Mouse (Mus musculus) liver, embryonic 12.5 days (tissue): ENCODE results near the gene Slc22a8. TPM values are rescaled to one million over a fixed set of nuclear protein-coding genes. Genes with fewer than 3 reads are reported as not detected.
A peak's percentile ranks its signal among the peaks of the same experiment; 100 is the strongest.

ENCODE experiments used
- ATAC-seq: fragments of 200-750 bp; cut with Nextera tagmentation; 2 replicates; pipeline ENCODE4 v1.8.0; 2017; ENCODE audit warnings: moderate number of reproducible peaks, mild to moderate bottlenecking, moderate library complexity
- H3K27ac ChIP-seq: fragments of 300-500 bp; sonication (generic); 2 replicates; pipeline ENCODE4 v1.5.1; 2016; ENCODE audit warnings: mild to moderate bottlenecking
- H3K27me3 ChIP-seq: fragments of 300-500 bp; sonication (generic); replicated peaks from 2 replicates; pipeline ENCODE4 v1.6.1; 2016; ENCODE audit warnings: mild to moderate bottlenecking, moderate library complexity
- H3K36me3 ChIP-seq: fragments of 300-500 bp; sonication (generic); 2 replicates; pipeline ENCODE4 v1.6.1; 2016; ENCODE audit warnings: mild to moderate bottlenecking, moderate library complexity
- H3K4me1 ChIP-seq: fragments of 300-500 bp; sonication (generic); 2 replicates; pipeline ENCODE4 v1.6.1; 2016
- H3K4me2 ChIP-seq: fragments of 300-500 bp; sonication (generic); 2 replicates; pipeline ENCODE4 v1.6.1; 2016; ENCODE audit warnings: mild to moderate bottlenecking, moderate library complexity
- H3K4me3 ChIP-seq: fragments of 300-500 bp; sonication (generic); 2 replicates; pipeline ENCODE4 v1.5.1; 2016; ENCODE audit warnings: mild to moderate bottlenecking, moderate library complexity
- H3K9ac ChIP-seq: fragments of 300-500 bp; sonication (generic); 2 replicates; pipeline ENCODE4 v1.6.1; 2016; ENCODE audit warnings: mild to moderate bottlenecking, moderate library complexity
- H3K9me3 ChIP-seq: fragments of 300-500 bp; sonication (generic); replicated peaks from 2 replicates; pipeline ENCODE4 v1.6.1; 2016; ENCODE audit warnings: mild to moderate bottlenecking, moderate library complexity
- WGBS: fragments of 180-500 bp; shearing (Covaris S2); methylation state at CpG from one replicate; pipeline ENCODE4 v1.1.7; 2016; ENCODE audit not compliant: insufficient replicate concordance; 5-methylcytosine and 5-hydroxymethylcytosine counted together
- polyA plus RNA-seq: library from polyadenylated mRNA; unstranded; fragments of >200 nt; fragmentation: Nextera tagmentation; extraction: Ambion mirVana; gene quantifications from 2 replicates; pipeline ENCODE4 v1.2.1, GENCODE M21; 2016

Gene Slc22a8
- polyA plus RNA-seq, 1 experiment from 2014 or later, result 1.7 TPM

DNA sequence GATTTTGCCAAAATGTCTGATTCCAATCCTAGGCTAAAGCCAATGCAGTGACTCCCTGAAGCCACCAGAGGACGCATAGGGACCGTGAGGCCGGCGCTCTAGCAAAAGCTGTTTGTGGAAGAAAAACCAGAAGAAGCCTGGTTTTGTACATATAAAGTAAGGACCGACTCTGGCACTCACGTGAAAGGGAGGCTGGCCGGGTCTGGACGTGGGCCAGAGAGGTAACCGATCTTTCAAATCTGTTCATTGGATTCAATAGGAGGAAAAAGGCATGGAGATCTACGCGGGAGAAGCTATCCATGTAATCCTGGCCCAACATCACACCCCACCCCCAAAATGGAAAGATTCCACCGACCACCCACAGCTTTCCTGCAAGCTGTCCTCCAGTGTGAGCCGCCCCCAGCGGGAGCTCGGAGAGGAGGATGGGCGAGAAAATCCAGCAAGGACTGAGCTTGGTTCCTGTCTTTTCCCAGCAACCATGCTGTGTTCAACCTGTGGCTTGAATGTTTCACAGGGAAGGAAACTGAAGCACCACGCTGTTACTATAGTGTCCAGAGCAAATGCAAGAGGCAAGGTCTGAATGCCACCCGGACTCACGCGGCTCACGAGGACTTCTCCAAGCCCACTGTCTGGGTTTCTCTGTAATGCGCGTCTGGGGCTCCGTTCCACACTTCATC is 12.6 kb upstream of the Slc22a8 start:
- Histone ChIP-seq H3K4me2 (peak overlapping the region; percentile 57), H3K4me1 (0 out of 2 replicates have a peak, but pooled peaks cover 2% of the 10 kb centered on the region), H3K9me3 (no peaks in the 10 kb centered on the region), H3K27me3 (no peaks in the 10 kb centered on the region), H3K4me3 (0 out of 2 replicates have a peak overlapping the region, but pooled peaks have one; percentile 18), H3K36me3 (no peaks in the 10 kb centered on the region), H3K27ac (no peak overlapping the region), H3K9ac (no peak overlapping the region)
- no peak for ATAC-seq
- WGBS, result 17% methylated on average over 24 of the region's 24 CpGs

DNA sequence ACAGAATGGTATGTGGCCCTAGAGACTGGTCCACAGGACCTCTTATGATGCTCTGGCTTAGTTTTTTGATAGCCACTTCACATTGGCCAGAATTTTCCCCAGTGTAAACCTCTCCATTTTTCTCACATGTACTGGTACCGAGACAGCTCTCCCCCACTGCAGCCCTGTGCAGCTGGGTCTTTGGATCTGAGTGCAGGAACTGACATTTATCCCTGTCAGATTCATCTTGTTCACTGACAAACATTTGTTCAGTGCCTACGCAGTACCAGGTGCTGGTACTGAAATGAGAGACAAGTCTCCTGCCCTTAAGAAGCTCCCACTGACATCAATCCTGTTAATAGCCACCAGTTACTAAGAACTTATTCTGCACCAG is 12.1 kb upstream of the Slc22a8 start:
- Histone ChIP-seq H3K27ac (no peak overlapping the region), H3K4me3 (no peak overlapping the region), H3K9ac (no peak overlapping the region), H3K4me2 (peak overlapping the region; percentile 57), H3K36me3 (no peaks in the 10 kb centered on the region), H3K4me1 (0 out of 2 replicates have a peak, but pooled peaks cover 2% of the 10 kb centered on the region), H3K9me3 (no peaks in the 10 kb centered on the region), H3K27me3 (no peaks in the 10 kb centered on the region)
- no peak for ATAC-seq
- 64% methylated on average over 2 of the region's 2 CpGs for WGBS

DNA sequence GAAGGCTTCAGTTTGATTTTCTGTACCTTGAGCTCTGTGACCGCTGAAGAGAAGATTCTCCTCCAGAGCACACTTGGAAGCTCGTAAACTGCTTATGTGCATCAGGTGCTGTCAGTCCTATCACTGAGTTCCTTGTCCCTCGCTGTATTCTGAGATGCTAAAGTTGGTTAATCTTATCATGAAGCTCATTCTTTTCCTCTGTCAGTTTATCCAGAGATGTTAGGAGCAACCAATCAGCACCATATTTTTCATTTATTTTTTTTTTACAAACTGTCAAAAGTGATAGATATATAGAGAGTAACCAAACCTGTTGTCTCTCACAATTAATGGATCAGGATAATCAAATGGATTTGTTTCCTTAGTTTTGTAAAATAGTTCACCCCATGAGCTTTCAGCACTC is 5.8 kb upstream of the Slc22a8 start:
- H3K9ac ChIP-seq, result no peak overlapping the region
- H3K4me1 ChIP-seq, result peaks cover 7% of the 10 kb centered on the region; the same call in 1 of the 2 replicates
- H3K4me2 ChIP-seq, result no peak overlapping the region
- no peak for ATAC-seq
- no peak overlapping the region for H3K27ac ChIP-seq
- no peaks in the 10 kb centered on the region for H3K36me3 ChIP-seq
- no peaks in the 10 kb centered on the region for H3K9me3 ChIP-seq
- no peaks in the 10 kb centered on the region for H3K27me3 ChIP-seq
- 28% methylated on average over 3 of the region's 3 CpGs for WGBS
- no peak overlapping the region for H3K4me3 ChIP-seq

DNA sequence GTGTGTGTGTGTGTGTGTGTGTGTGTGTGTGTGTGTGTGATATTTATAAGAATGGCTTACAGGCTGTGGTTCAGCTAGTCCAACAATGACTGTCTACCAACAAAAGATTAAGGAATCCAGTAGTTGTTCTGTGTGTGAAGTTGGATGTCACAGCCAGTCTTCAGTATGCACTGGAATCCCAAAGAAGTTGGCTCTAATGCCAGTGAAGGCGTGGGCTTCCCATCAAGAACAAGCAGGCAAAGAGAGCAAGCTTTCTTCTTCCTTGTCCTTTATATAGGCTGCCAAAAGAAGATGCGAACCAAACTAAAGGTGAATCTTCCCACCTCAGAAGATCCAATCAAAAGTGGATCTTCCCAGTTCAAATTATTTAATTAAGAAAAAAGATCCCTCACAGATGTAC is 5.2 kb upstream of the Slc22a8 start:
- H3K27me3 ChIP-seq, result no peaks in the 10 kb centered on the region
- H3K4me3 ChIP-seq, result no peak overlapping the region
- no peaks in the 10 kb centered on the region for H3K36me3 ChIP-seq
- no peak overlapping the region for H3K9ac ChIP-seq
- no peaks in the 10 kb centered on the region for H3K9me3 ChIP-seq
- WGBS, result 69% methylated on average over 2 of the region's 2 CpGs
- no peak overlapping the region for H3K4me2 ChIP-seq
- peaks cover 7% of the 10 kb centered on the region; the same call in 1 of the 2 replicates for H3K4me1 ChIP-seq
- no peak for ATAC-seq
- H3K27ac ChIP-seq, result no peak overlapping the region

DNA sequence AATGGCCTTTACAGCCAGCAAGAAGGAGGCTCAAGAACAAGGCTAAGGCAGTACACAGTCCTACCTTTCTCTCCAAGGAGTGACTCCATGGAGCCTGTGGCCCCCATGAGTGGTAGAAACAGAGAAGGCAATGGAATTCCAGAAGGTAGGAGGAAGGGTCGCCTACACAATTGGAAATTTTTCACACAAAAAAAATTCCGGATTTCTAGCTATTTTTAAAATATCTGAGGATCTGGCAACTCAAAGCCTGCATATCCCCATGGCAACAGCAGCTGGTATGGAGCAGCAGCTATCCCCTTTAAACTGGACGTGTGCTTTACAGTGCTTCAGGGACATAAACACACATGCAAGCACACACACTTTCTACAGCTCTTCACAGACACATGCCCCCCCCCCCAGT is 4.7 kb upstream of the Slc22a8 start:
- whole genome bisulfite sequencing, result 46% methylated on average over 3 of the region's 3 CpGs
- Histone ChIP-seq H3K4me2 (no peak overlapping the region), H3K27ac (no peak overlapping the region), H3K4me1 (peaks cover 7% of the 10 kb centered on the region; the same call in 1 of the 2 replicates), H3K9me3 (no peaks in the 10 kb centered on the region), H3K4me3 (no peak overlapping the region), H3K27me3 (no peaks in the 10 kb centered on the region), H3K36me3 (no peaks in the 10 kb centered on the region), H3K9ac (no peak overlapping the region)
- no peak for ATAC-seq

DNA sequence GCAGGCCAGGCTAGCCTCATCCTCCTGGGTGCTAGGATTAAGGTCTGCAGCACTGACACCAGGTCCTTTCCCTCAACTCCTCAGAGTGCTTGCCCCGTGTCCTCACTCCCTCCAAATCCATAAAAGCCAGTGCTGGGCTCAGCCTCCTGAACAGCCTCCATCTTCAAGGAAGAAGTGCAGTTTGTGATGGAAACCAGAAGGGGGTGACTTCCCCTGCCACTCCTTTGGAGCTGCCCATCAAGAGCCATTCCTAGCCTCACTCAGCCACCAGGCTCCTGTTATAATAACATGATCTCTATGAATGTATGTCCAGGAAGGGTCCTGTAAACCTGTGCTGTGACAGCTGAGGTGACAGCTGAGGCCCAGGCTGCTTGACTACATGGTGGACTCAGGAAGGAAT is 3.7 kb upstream of the Slc22a8 start:
- Histone ChIP-seq H3K9ac (no peak overlapping the region), H3K27me3 (no peaks in the 10 kb centered on the region), H3K36me3 (no peaks in the 10 kb centered on the region), H3K9me3 (no peaks in the 10 kb centered on the region), H3K4me2 (no peak overlapping the region), H3K4me1 (peaks cover 17% of the 10 kb centered on the region), H3K27ac (no peak overlapping the region), H3K4me3 (no peak overlapping the region)
- WGBS, result 50% methylated on average over 1 of the region's 1 CpGs
- ATAC-seq, result no peak

DNA sequence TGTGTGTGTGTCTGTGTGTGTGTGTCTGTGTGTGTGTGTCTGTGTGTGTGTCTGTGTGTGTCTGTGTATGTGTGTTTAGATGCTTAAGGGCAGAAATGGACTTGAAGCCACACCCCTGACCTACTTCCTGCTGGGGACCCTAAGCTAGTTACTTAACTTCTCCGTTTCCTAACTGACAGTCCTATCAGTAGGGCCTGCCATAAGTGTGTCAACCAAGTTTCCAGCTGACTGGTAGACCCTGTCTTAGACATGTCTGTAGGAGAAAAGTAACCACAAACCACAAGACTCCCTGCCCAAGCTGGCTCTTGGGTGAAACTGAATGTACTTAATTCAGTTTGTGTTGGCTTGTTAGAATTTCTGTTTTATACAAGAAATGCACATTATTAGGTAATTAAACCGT is 1.1 kb downstream of the Slc22a8 start:
- H3K4me3 ChIP-seq, result no peak overlapping the region
- H3K9ac ChIP-seq, result no peak overlapping the region
- H3K4me1 ChIP-seq, result peaks cover 33% of the 10 kb centered on the region
- H3K36me3 ChIP-seq, result no peaks in the 10 kb centered on the region
- no peak for ATAC-seq
- H3K9me3 ChIP-seq, result no peaks in the 10 kb centered on the region
- no peak overlapping the region for H3K27ac ChIP-seq
- H3K4me2 ChIP-seq, result no peak overlapping the region
- WGBS, result 25% methylated on average over 2 of the region's 2 CpGs
- H3K27me3 ChIP-seq, result peaks cover 11% of the 10 kb centered on the region; the same call in 1 of the 2 replicates

DNA sequence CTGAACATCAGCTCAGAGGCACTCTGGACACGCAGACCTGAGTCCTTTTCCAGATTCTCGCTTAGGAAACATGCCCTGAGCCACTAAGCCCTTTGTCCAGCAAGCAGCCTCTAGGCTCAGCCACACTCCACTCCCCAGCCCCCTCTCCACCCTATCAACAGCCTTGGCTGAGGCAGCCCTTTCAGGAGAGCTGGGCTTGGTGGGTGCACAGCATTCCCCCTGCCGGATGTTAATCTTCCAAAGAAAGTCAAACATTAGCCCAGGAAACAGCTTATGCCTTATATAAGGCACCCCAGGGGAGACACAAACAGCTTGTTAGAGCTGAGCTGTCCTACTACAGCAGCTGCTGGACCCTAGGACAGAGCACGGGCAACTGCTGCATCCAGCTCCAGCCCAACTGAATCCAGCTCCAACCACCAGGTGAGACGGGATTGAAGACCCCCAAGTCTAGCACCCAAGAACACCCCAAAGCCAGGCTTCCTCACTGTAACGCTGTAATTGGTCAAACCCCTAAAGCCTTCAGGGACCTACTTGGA is 1.9 kb downstream of the Slc22a8 start:
- H3K4me1 ChIP-seq, result peaks cover 33% of the 10 kb centered on the region
- no peak overlapping the region for H3K4me2 ChIP-seq
- no peak overlapping the region for H3K9ac ChIP-seq
- H3K4me3 ChIP-seq, result no peak overlapping the region
- ATAC-seq, result peak; percentile 58
- H3K9me3 ChIP-seq, result no peaks in the 10 kb centered on the region
- H3K36me3 ChIP-seq, result no peaks in the 10 kb centered on the region
- H3K27me3 ChIP-seq, result peaks cover 16% of the 10 kb centered on the region; the same call in 1 of the 2 replicates
- WGBS, result 46% methylated on average over 6 of the region's 6 CpGs
- H3K27ac ChIP-seq, result no peak overlapping the region; the same call in 1 of the 2 replicates

DNA sequence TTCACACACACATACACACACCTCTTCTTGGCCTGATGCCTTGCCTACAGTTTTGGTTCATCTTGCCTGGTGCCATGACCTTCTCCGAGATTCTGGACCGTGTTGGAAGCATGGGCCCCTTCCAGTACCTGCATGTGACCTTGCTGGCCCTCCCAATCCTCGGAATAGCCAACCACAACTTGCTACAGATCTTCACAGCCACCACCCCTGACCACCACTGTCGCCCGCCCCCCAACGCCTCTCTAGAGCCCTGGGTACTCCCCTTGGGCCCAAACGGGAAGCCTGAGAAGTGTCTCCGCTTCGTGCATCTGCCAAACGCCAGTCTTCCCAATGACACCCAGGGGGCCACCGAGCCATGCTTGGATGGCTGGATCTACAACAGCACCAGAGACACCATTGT is 2.8 kb downstream of the Slc22a8 start:
- Histone ChIP-seq H3K27ac (no peak overlapping the region), H3K27me3 (peaks cover 16% of the 10 kb centered on the region; the same call in 1 of the 2 replicates), H3K4me3 (no peak overlapping the region), H3K4me1 (peaks cover 30% of the 10 kb centered on the region), H3K4me2 (no peak overlapping the region), H3K9ac (no peak overlapping the region), H3K36me3 (no peaks in the 10 kb centered on the region), H3K9me3 (no peaks in the 10 kb centered on the region)
- 62% methylated on average over 11 of the region's 11 CpGs for WGBS
- no peak for ATAC-seq

DNA sequence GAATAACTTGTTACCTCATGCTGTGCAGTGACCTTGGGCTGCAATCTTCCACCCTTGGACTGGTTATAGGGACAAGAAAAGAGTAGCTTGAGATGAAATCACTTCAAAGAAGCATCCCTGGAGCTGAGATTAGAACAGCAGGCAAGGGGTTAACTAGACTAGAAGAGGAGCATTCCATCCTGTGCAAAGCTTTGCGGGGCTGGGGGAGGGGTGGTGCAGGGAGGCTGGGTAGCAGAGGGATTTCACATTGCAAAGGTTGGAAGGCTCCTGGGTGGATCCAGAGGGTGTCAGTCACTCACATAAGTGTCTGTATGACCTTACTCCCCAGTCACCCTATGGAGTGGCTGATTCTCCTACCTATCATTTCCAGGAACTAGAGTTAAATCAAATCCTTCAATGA is 3.5 kb downstream of the Slc22a8 start:
- Histone ChIP-seq H3K27ac (no peak overlapping the region), H3K4me2 (peak overlapping the region; percentile 8; the same call in 1 of the 2 replicates)
- WGBS, result 13% methylated on average over 1 of the region's 1 CpGs

DNA sequence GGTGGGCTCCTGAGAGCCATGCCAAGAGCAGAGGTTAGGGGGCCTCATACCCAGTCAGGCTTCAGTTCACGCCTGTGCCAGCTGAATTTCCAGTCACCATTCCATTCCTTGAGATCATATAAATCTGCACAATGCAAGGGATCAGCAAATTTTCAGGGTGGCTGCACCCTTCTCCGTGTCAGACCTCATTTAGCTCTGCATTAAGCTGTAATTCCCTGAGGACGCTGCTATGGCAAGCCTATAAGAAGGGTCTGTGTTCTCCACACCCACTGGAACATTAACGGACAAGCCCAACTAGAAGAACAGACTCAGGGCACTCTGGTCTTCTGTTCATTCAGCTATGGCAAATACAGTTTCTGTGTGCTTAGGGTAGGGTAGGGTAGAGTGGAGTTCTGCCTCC is 6.2 kb downstream of the Slc22a8 start:
- H3K4me2 ChIP-seq, result no peak overlapping the region
- peaks cover 31% of the 10 kb centered on the region for H3K27me3 ChIP-seq
- H3K4me3 ChIP-seq, result no peak overlapping the region
- WGBS, result 63% methylated on average over 4 of the region's 4 CpGs
- H3K27ac ChIP-seq, result no peak overlapping the region
- no peaks in the 10 kb centered on the region for H3K9me3 ChIP-seq
- ATAC-seq, result no peak
- no peak overlapping the region for H3K9ac ChIP-seq
- H3K36me3 ChIP-seq, result no peaks in the 10 kb centered on the region
- H3K4me1 ChIP-seq, result peaks cover 33% of the 10 kb centered on the region

More for the DNA sequence above, 3.5 kb downstream of the Slc22a8 start:
- no peak overlapping the region for H3K9ac ChIP-seq
- H3K4me1 ChIP-seq, result peaks cover 30% of the 10 kb centered on the region
- no peaks in the 10 kb centered on the region for H3K9me3 ChIP-seq
- H3K27me3 ChIP-seq, result peaks cover 19% of the 10 kb centered on the region; the same call in 1 of the 2 replicates
- H3K36me3 ChIP-seq, result no peaks in the 10 kb centered on the region
- H3K4me3 ChIP-seq, result no peak overlapping the region
- 0 out of 2 replicates have a peak, but pooled peaks have one; percentile 30 for ATAC-seq

DNA sequence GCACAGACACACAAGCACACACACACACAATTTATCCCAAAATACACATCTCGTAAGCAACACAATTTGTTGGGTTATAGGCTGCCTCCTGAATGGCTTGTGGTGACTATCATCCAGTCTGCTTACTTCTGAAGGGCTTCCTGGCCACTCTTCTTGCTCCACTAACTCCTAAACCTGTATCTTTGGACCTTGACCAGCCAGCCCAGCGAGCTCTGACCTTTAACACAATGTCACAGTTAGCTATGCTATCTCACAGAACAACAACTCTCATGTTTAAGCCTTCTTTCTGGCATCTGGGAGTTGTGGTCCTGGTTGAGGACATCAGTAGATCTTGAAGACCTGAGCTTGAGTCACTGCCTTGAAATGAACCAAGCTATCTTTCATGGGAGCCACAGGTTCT is 8.2 kb downstream of the Slc22a8 start:
- H3K27ac ChIP-seq, result no peak overlapping the region; the same call in 1 of the 2 replicates

More for the DNA sequence above, 8.2 kb downstream of the Slc22a8 start:
- Histone ChIP-seq H3K4me3 (no peak overlapping the region), H3K27me3 (peaks cover 28% of the 10 kb centered on the region), H3K4me1 (peaks cover 39% of the 10 kb centered on the region), H3K9me3 (no peaks in the 10 kb centered on the region), H3K36me3 (no peaks in the 10 kb centered on the region), H3K9ac (no peak overlapping the region), H3K4me2 (no peak overlapping the region)
- WGBS, result 67% methylated on average over 2 of the region's 2 CpGs
- ATAC-seq, result no peak
